Mouse (Mus musculus): Measurements from ENCODE around the gene Lyrm7. TPM values are rescaled to one million over a fixed set of nuclear protein-coding genes. Genes with fewer than 3 reads are reported as not detected.
A peak's percentile ranks its signal among the peaks of the same experiment; 100 is the strongest.
"Not testable (repeated sequence)": the region's sequence is repeated elsewhere in the genome, so short reads cannot be mapped to it uniquely, and the experiment has no call there.

Gene Lyrm7
- total RNA-seq (2021), result 10 to 100 TPM; 14.3 to 20.8 TPM
- polyA plus RNA-seq (2012; rRNA removed), result 0.27 and 0.38 TPM in 2 replicates
- long read RNA-seq, transcript Lyrm7-205 (5 exons, 3,431 nt), result major isoform, 5 of 7 reads
- long read RNA-seq, partial matches to known transcripts, result 0 of 7 reads
- long read RNA-seq, other reads (novel, unspliced or antisense), result 2 of 7 reads

DNA sequence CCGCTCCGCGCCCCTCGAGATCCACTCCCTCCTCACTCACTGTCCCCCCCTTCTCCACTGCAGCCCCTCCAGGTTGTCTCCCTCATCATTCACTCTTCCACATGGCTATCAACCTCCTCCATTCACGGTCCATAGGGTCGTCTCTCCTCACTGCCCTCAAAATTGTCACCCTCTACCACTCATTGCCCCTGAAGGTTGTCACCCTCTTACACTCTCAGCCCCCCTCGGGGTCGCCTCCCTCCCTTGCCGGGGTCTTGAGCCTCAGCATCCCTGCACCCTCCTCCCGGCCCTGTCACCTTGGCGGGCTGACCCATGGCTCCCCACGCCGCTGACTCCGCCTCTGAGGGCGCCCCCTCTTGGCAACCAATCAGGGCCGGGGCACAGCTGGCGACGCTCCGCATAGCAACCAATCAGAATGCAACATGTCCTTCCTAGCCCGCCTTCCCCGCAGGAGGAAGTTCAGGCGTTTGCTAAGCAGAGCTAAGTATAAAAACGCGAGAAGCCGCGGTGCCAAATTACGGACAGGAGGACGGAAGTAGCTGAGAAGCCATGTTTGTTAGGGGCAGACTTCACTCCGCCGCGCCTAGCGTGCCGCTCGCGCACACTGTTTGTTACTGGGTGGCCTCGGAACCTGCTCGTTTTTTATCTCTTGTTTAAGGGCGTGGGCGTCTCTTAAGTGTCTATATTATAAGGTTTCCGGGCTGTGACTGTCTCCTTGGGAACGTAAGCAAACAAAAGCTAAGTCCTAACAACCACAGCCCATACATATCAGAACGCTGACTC lies at the start of gene Lyrm7:
Gene Lyrm7, minus strand, starts transcription at position 661 of the 783 bp plus-strand sequence.
- peak; percentile 98 for DNase-seq

DNA sequence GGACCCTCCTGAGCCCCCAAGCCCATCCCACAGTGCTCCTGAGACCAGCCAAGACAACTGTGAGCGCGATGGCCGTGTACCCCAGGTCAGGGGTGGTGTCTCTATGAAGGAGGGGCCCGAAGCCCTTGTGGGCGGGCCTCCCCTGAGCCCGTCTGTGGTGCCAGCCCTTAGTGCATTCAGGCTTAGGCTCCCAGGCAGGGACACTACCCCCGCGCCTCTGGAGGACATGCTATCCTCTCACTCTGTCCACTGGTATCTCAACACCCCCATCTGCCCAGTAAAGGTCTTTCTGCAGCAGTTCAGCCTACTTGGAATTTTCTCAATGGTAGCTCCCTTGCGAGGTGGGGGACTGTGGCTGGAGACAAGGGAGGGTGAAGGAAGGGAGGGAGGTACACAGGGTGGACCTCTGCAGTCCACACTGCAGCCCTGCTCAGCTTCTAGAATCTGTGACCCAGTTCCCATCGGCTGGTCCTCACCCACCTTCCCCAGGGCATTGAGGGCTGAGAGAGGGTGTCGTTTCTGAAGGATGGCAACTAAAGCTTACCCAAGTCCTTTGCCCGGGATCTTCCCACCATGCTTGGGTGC lies 49.5 kb upstream of the Lyrm7 start:
- DNase-seq, result no peak

DNA sequence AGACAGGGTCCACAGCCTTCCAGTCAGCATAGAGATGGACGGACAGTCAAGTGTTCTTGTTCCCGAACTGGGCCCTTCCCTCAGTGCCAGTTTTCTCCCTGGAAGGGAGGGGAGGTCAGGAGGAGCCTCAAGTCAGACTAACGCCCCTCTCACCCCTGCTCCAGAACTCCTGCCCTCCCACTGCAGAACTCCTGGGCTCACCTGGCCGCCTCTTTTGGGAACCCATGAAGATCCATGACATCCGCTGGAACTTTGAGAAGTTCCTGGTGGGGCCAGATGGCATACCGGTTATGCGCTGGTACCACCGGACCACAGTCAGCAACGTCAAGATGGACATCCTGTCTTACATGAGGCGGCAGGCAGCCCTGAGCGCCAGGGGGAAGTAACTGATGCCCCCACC lies 48.6 kb upstream of the Lyrm7 start:
- no peak for DNase-seq

DNA sequence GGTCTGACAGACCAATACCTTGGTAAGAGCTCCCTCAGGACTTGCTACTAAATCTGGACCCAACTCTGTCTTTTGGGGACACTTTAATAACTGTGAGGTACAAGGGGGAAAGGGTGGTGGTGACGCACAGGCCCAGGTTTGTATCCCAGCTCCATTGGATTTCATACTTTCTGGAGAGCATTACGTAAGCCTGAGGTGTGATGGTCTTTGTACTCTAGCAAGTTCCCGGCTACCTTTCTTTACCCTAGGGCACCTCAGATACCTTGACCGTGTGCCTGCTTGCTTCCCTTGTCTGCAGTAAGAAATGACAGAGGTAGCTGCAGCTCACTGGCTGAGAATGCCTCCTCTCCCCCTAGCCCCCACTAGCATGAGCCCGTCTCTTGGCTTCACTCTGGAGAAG lies 46.5 kb upstream of the Lyrm7 start:
- DNase-seq, result no peak

DNA sequence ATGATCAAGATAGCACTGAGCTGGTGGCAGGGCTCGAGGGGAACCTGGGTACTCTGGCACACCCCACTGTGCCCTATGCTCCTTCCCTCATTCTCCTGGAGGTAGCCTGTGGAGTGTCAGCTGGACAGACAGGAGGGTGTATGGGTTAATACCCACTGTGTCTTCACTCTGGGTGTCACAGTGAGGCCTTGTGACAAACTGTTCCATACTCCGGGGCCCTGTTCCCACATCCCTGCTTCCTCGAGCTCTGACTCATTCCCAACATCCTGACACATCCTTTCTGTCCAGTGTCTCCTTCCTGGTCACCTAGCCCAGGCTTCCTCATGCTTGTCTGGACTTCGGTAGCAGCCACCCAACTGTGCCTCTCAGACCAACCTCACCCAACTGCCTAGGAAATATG lies 45.8 kb upstream of the Lyrm7 start:
- peak; percentile 6 for DNase-seq

DNA sequence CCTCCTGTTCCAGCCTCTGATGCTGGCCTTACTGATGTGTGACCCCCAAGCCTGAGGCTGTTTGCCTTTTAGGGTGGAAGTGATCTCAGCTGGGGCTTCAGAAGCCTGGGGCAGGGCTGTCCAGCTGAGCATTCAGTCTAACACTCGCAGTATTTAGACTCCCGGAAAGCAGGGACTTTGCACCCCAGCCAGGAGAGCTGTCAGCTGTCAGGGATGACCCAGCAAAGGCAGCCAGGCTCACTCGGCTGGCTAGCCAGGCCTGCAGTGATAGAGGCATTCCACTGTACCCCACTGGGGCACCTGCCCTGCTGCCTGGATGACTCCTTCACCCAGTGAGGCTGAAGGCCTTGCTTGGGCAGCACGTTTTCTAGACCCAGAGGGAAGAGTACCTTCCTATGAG lies 45.2 kb upstream of the Lyrm7 start:
- peak; percentile 10 for DNase-seq

DNA sequence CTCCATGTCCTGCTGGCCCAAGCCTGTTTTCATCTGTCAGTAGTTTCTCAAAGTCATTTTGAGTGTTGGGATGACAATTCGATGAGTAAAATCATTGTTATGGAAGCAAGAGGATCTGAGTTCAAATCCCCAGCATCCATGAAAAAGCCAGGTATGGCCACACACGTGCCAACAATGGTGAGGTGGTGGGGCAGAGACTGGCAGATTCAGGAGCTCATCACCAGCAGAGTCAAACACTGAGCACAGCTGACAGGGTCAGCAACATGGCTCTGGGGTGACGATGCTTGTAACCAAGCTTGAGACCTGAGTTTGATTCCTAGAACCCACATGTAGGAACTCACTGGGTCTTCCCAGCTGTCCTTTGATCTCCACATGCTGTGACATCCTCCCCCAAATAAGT lies 44.4 kb upstream of the Lyrm7 start:
- DNase-seq, result no peak

DNA sequence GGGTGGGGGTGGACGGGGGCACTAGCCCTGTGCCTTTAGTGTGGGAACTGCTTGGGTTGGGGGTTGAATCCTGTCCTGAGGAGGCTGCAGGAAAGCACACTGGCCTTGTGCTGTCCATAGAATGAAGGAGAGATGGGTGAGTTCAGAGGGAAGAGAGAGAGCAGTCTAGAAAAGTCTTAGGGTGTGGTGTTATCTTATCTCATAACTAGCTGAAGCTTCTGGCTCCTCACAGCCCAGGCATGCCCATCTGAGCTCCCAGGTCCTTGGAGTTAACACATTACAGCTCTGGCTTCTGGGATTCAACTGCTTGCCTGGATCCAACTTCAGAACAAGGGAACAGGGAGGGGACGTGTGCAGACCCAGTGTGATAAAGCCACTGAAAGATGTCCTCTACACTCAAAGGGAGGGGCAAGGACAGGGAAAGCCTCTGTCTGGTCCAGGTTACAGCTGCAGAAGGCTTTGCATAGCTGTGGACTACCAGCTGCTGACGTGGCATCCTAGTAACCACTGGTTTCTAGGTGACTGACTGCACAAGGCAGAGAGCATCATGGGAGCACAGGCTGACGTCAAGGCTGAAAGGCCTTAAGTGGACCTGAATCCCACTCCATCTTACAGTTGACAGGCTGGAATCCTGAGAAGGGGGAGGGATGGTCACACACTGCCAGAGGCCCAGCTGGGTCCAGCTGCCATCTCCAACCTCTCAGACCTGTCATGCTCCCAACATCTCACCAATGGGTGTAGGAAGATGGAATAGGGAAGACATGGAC lies 43.4 kb upstream of the Lyrm7 start:
- peak; percentile 50 for DNase-seq

DNA sequence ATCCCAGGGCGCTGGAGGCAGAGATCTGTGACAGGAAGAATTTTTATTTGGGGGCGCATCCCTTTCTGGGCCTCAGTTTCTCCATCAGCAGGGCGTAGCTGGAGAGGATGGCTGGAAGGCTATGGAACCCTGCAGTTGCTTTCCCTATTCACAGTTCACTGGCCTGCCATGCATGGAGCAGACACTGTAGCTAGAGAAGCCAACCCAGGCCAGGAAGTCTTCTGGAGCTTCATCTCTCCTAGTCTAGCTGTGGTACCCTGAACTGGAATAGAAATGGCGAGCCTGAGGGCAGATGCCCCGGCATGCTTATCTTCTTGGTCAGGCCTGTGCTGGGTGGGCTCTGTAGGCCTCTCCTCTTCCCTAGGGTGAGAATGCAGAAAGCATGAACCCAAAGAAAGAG lies 42.6 kb upstream of the Lyrm7 start:
- DNase-seq, result no peak

DNA sequence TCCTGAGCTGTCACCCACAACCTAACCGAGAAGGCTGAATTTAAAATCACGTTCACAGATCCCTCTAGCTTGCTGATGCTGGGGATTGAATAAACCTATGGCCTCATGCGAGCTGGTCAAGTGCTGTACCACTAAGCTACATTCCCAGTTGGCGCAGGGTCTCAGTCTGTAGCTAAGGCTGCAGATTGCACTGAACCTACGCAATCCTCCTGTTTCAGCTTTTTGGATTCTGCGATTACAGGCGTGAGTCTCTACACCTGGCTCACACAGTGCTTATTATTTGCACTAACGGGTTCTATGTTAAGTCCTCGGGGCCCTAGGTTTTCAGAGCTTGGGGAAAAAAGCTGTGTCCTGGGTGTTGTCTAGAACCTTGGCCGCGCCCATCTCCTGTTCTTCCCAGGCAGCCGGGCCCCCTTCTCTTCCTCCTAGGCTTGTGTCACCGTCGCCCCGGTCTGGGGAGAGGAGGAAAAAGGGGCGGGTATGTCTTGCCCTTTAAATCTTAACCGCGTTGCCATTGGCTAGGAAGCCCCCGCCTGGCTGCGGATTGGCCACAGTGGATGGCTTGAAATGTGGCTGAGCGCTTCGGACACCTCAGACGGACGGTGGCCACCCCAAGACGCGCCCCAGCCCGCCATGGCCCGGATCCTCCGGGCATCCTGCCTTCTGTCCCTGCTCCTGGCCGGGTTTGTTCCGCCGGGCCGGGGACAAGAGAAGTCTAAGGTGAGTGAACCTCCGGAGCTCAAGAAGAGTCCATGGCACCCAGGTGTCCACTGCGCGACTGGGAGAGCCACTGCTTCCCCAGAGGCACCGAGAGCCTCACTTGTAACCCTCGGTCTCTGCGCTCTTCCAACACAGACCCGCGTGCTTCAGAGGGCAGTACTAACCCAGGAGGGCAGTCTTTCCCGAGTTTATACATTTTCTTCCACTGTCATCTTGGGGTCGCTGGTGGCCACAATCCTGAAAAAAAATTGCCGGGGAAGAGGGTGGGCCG lies 41.9 kb upstream of the Lyrm7 start, which contains the start of gene Gpx3:
Gene Gpx3, plus strand, starts transcription at position 121 of the 991 bp plus-strand sequence.
- DNase-seq, result peak; percentile 87

DNA sequence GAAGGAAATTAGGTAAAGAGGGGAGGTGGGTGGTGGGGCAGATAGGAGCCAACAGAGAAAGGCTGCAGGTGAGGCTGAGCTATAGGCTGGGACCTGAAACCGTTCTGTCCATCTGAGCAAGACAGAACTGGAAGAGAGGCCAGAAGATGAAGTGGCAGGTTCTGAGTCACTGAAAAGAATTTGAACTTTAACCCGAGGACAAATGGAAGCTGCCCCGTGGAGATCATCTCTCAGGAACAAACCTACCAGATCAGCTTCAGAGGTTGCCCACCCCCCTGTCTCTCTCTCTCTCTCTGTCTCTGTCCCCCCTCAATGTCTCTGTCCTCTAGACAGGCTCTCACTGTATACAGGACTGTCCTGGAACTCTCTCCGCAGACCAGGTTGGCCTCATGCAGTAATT lies 38.9 kb upstream of the Lyrm7 start:
- no peak for DNase-seq

DNA sequence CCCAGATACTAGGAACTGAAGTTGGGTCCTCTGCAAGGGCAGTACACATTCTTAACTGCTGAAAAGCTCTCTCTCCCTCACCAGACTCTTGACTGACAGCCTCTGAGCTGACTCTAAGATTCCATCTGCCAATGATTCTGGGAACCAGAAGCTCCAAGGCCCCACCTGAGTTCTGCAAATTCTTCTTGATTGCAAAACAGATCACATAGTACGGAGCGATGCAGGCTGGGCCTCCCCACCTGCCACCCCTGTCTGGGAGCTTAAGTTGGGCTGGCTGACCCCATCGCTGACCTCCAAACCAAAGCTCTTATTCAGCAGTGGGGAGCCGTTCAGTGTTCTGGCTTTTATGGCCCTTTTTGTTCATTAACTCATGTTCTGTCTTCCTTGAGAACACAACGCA lies 36.8 kb upstream of the Lyrm7 start:
- DNase-seq, result no peak

DNA sequence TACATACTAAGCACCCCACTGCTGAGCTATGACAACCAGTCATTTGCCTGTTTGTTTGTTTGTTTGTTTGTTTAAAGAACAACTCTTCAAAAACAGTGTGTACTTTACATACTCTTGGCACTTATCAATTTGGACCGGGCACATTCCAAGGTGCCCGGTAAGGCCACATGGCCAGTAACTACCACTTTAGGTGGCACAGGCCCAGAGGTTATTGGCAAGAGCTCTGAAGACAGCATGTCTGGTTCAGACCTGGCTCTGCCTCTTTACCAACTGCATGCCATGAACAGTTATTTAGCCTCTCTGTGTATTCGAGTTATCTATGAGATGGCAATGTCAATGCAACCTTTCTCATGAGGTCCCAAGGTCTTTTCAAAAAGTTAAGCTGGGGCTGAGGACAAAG lies 35.9 kb upstream of the Lyrm7 start:
- not testable (repeated sequence) for DNase-seq

DNA sequence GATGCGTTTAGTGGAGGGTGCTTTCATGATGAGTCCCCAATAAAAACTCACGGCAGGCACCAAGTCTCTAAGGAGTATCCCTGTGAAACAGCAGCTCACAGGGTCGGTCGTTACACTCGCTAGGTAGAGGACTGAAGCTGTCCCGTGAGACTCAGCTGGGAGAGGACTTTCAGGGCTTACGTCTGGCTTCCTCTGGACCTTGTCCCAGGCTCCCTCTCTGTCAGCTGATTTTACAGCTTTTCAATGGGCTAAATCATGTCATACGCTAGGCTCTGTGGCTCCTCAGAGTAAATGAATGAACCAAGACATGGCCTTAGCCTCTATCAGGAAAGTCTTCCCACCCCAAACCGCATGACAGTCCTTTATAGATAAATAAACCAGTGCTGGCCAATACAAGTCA lies 33.9 kb upstream of the Lyrm7 start:
- DNase-seq, result no peak

DNA sequence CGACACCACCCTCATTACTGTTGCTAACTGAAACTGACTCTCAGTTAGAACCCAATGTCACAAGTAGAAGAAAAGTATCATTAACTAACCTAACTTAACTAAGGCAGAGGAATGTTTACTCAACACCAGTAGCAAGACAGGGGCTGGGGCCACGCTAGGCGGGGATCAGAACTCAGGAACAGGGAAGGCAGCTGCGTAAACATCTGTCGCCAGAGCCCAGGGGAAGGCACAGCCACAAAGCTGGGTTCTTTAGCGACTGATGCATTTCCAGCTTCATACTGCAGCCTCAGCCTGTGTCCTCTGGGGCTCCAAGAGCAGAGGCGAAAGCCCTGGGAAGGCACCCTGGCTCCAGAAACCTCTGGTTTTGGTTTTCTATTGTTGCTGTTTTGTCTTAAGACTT lies 31.4 kb upstream of the Lyrm7 start:
- no peak for DNase-seq

DNA sequence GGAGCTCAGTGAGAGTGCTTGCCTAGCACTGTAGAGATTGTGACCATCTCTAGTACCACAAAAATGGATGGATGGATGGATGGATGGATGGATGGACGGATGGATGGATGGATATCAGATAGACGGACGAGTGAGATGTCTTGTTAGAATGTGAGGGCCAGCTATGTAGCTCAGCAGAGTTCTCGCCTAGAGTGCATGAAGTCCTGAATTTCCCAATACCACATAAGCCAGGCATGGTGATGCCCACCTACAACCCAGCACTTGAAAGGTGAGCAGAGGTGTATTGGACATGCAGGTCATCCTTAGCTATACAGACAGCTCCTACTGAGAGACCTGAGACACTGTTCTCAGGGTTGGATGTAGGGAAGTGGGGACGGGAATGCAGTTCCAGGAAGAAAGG lies 30.6 kb upstream of the Lyrm7 start:
- DNase-seq, result no peak

DNA sequence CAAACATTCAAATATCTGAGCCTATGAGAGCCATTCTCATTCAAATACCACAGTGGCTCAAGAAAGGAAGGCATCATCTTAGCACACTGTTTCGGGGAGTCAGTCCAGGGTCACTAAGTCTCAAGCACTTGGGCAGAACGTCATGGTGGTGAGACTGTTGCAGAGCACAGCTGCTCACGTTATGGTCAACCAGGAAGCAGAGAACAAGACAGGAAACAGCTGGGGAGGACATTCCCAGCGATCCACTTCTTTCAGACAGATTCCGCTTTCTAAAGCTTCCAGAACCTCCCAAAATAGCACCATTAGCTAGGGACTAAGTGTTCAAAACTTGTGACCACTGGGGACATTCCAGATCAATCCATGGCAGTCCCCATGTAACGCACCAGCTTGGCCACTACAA lies 27.2 kb upstream of the Lyrm7 start:
- no peak for DNase-seq

DNA sequence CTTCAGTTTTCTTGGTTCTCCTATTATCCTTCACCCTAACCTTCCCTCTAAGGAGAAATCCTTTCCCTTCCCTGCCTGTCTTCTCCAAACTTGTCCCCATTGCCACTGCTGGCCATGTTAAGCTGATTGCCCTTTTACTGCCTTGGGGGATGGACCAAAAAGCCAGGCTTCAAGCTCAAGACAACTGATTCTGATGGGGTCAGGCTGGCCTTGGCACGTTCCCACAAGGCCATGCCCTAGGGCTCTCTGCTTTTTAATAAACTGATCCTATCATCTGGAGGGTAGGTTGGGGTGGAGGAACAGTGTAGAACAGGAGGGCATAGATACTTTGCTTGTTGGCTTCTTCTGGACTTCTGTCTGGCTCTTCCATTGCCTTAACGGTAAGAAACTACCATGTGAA lies 24.7 kb upstream of the Lyrm7 start:
- DNase-seq, result peak; percentile 57

DNA sequence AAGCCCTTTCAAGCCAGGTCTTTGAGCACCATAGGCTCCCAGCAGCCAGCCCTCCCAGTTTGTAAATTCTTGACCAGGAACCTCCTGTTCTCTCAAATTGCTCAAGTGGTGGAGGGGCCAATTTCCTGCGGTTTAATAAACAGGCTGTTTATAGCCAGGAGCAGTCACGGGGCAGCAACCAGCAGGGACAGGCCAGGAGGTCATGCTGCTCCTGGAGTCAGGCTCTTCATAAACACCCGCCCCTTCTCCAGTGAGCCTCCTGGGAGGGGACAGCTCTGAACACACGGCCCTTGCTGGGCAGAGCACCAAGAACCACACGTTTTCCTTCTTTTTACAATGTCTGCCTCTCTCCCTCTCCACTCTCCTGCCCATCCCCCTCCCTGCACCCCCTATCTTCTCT lies 24.2 kb upstream of the Lyrm7 start:
- DNase-seq, result peak; percentile 80

DNA sequence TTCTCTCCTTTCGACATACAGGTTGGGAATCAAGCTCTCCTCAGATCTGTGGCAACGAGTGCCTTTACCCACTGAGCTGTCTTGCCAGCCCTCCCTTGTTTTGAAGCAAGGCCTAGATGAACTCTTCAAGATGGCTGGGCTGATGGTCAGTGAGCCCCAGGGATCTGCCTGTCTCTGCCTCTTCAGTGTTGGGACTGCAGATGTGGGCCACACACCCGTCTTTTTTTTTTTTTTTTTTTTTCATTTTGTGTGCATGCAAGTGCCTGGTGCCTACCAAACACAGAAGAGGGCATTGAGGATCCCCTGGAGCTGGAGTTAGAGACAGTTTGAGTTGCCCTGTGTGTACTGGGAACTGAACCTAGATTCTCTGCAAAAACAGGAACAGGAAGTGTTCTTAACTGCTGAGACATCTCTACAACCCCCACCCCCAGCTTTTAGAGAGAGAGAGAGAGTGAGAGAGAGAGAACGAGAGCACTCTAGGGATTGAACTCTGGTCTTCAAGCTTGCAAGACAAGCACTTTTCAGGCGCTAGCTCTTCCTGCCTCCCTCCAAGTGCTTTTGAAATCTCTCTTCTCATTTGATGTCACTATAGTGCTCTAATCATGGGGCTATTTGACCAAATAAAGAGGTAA lies 23.6 kb upstream of the Lyrm7 start:
- no peak for DNase-seq

DNA sequence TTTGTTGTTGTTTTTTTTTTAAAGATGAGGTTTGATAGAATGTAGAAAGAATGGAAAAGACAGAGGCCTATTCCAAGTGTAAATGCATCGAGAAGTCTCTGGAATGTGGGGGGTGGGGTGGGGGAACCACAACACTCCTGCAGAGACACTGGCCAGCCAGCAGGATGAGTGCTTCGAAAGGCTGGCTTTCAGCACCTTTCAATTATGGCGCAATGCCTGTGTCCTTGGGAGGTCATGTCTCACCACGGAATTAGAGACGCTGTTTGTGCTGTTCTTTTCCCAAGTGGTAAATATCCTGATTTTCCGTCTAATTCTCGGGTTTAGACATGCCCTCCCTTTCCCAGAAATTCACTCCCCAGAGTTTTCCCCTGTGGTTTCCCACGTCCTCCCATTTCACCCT lies 22.0 kb upstream of the Lyrm7 start:
- DNase-seq, result peak; percentile 81
